Mouse (Mus musculus): ENCODE data around the gene Spty2d1. TPM values are rescaled to one million over a fixed set of nuclear protein-coding genes. Genes with fewer than 3 reads are reported as not detected.
"Not testable (repeated sequence)": the region's sequence is repeated elsewhere in the genome, so short reads cannot be mapped to it uniquely, and the experiment has no call there.

Gene Spty2d1
- polyA plus RNA-seq, 1 experiment from 2014 or later = 7.3 TPM

DNA sequence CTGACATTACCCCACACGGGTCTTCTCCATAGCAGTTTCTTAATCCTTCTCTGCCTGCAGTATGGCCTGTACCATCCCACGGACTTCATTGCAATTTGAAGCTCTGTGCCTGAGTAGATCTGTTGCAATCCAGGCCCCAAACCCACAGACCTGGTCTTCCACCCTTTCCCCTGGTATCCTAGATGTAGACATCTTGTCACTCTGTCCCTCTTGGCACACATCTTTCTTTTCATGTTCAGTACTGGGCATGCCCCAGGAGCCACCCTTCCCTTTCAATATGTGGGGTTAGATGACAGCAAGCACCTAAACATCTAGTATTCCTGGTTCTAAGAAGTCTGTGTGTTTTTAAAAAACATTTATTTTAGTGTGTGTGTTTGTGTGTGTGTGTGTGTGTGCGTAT is 33.5 kb upstream of the Spty2d1 start:
- Histone ChIP-seq H3K27me3 (replicated peaks) (no peaks in the 10 kb centered on the region), H3K27ac (replicated peaks) (no peak overlapping the region), H3K4me2 (no peak overlapping the region), H3K4me1 (0 out of 2 replicates have a peak, but pooled peaks cover 6% of the 10 kb centered on the region), H3K9me3 (replicated peaks) (no peaks in the 10 kb centered on the region), H3K9ac (replicated peaks) (no peak overlapping the region), H3K36me3 (no peaks in the 10 kb centered on the region), H3K4me3 (replicated peaks) (no peak overlapping the region)
- ATAC-seq (ENCODE audit: low FRiP score) = no peak
- WGBS = 95% methylated on average over 3 of the region's 3 CpGs

DNA sequence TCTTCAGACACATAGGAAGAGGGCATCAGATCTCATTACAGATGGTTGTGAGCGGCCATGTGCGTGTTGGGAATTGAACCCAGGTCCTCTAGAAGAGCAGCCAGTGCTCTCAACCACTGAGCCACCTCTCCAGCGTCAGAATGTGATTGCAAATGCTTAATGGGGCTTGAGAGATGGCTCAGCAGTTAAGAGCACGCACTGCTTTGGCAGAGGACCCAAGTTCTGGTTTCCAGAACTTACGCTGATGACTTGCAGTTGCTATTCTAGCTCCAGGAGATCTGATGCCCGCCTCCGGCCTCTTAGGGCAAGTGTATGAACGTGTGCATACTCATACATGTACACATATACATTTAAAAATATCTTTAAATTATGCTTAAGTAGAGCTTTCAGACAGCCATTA is 27.2 kb upstream of the Spty2d1 start:
- Histone ChIP-seq H3K9me3 (replicated peaks) (no peaks in the 10 kb centered on the region), H3K4me1 (no peaks in the 10 kb centered on the region), H3K27ac (replicated peaks) (no peak overlapping the region), H3K9ac (replicated peaks) (no peak overlapping the region), H3K27me3 (replicated peaks) (no peaks in the 10 kb centered on the region), H3K4me2 (no peak overlapping the region), H3K4me3 (replicated peaks) (no peak overlapping the region), H3K36me3 (no peaks in the 10 kb centered on the region)
- WGBS = 77% methylated on average over 8 of the region's 8 CpGs
- no peak for ATAC-seq (ENCODE audit: low FRiP score)

DNA sequence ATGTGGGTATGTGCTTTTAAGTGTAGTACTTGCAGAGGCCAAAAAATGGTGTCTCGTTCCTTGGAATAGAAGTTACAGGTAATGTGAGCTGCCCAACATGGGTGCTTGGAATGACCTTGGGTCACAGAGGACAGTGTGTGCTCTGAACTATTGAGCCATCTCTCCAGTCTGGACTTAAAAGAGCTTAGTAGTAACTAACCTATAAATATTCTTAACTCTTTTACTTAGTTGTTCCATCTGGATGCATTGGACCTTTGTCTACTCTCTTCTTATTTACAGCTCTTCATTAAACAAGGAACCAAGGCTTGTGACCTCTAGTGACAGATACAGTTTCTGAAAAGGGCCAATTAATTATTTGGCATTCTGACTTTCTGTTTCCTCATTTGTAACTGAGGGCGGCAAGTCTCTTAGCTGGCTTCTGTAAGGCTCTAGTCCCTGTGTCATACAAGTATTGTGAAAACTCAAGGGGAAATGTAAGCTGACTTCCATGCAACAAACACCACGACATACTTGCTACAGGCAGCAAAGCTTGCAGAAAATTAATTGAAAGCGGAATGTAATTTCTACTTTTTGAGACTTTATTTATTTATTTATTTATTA is 26.7 kb upstream of the Spty2d1 start:
- no peak overlapping the region for H3K27ac ChIP-seq (replicated peaks)
- no peaks in the 10 kb centered on the region for H3K36me3 ChIP-seq
- H3K4me3 ChIP-seq (replicated peaks) = no peak overlapping the region
- no peak for ATAC-seq (ENCODE audit: low FRiP score)
- no peaks in the 10 kb centered on the region for H3K27me3 ChIP-seq (replicated peaks)
- no peak overlapping the region for H3K9ac ChIP-seq (replicated peaks)
- H3K4me1 ChIP-seq = no peaks in the 10 kb centered on the region
- 93% methylated on average over 4 of the region's 4 CpGs for WGBS
- H3K4me2 ChIP-seq = no peak overlapping the region
- no peaks in the 10 kb centered on the region for H3K9me3 ChIP-seq (replicated peaks)

DNA sequence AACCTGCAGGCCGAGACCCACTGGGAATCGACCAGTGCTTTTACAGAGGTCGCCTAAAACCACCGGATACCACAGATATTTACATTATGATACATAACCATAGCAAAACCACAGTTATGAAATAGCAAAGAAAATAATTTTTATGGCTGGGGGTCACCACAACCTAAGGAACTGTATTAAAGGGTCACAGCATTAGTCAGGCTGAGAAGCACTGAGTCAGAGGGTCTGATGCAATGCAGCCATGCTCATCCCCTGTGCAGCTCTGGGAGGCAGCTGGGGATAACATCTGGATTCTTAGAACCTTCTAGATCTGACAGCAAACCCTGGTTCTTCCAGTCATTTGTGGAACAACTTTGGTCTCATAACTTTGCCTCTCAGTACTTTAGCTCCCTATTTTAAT is 23.2 kb upstream of the Spty2d1 start:
- Histone ChIP-seq H3K4me3 (replicated peaks) (no peak overlapping the region), H3K27me3 (replicated peaks) (no peaks in the 10 kb centered on the region), H3K9me3 (replicated peaks) (no peaks in the 10 kb centered on the region), H3K9ac (replicated peaks) (no peak overlapping the region), H3K4me1 (no peaks in the 10 kb centered on the region), H3K27ac (replicated peaks) (no peak overlapping the region), H3K4me2 (no peak overlapping the region), H3K36me3 (no peaks in the 10 kb centered on the region)
- WGBS = 89% methylated on average over 4 of the region's 4 CpGs
- ATAC-seq (ENCODE audit: low FRiP score) = no peak

DNA sequence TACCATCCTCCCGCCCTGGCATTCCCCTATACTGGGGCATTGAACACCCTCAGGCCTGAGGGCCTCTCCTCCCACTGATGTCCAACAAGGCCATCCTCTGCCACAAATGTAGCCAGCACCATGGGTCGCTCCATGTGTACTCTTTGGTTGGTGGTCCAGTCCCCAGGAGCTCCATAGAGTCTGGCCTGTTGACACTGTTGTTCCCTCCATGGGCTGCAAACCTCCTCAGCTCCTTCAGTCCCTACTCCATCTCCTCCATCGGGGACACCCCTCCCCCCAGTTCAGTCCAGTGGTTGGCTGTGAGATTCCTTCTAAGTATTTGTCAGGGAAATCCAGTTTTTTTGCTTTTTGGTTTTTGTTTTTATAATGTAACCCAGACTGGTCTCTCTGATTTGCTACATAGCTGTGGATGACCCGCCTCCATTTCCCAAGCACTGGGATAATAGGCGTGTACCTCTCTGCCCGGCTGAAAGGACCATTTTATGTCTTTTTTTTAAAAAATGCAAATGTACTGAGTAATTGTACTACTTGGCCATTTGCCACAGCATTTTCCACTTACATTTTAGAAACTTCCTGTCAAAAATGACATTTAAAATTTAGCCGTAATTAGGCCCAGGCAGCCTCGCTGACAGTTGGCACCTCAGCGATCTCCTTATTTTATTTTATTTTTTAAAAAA is 22.4 kb upstream of the Spty2d1 start:
- no peaks in the 10 kb centered on the region for H3K27me3 ChIP-seq (replicated peaks)
- H3K4me3 ChIP-seq (replicated peaks) = no peak overlapping the region
- no peaks in the 10 kb centered on the region for H3K36me3 ChIP-seq
- ATAC-seq (ENCODE audit: low FRiP score) = no peak
- H3K9me3 ChIP-seq (replicated peaks) = no peaks in the 10 kb centered on the region
- H3K4me1 ChIP-seq = no peaks in the 10 kb centered on the region
- WGBS = 79% methylated on average over 9 of the region's 9 CpGs
- H3K27ac ChIP-seq (replicated peaks) = no peak overlapping the region
- no peak overlapping the region for H3K4me2 ChIP-seq
- no peak overlapping the region for H3K9ac ChIP-seq (replicated peaks)

DNA sequence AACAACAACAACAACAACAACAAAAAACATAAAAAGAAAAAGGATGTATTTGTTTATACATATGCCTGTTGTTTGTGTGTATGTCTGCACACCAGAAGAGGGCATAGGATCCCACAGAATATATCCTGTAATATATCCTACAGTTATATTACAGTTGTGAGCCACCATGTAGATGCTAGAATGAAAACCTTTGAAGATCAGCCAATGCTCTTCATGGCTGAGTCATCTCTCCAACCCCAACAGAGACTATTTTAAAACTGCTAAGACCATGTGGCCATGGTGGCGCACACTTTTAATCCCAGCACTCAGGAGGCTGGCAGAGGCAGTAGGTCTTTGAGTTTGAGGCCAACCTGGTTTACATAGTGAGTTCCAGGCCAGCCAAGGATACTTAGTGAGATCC is 19.3 kb upstream of the Spty2d1 start:
- Histone ChIP-seq H3K4me2 (no peak overlapping the region), H3K4me1 (no peaks in the 10 kb centered on the region), H3K27me3 (replicated peaks) (no peaks in the 10 kb centered on the region), H3K9ac (replicated peaks) (no peak overlapping the region), H3K27ac (replicated peaks) (no peak overlapping the region), H3K4me3 (replicated peaks) (no peak overlapping the region), H3K36me3 (no peaks in the 10 kb centered on the region), H3K9me3 (replicated peaks) (no peaks in the 10 kb centered on the region)
- WGBS = 90% methylated on average over 1 of the region's 1 CpGs
- no peak for ATAC-seq (ENCODE audit: low FRiP score)

DNA sequence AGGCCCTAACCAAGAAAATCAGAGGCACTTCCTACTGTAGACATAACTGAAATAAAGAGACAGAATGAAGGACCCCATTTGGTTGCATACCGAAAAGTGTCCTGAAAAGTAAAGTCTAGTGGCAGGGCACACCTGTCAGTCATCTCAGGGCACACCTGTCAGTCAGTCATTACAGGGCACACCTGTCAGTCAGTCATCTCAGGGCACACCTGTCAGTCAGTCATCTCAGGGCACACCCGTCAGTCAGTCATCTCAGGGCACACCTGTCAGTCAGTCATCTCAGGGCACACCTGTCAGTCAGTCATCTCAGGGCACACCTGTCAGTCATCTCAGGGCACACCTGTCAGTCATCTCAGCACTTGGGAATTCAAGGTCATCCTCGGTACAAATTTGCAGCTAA is 18.7 kb upstream of the Spty2d1 start:
- H3K9me3 ChIP-seq (replicated peaks); H3K36me3 ChIP-seq; H3K9ac ChIP-seq (replicated peaks); H3K4me2 ChIP-seq; H3K27ac ChIP-seq (replicated peaks); H3K4me1 ChIP-seq; H3K27me3 ChIP-seq (replicated peaks); ATAC-seq (ENCODE audit: low FRiP score); H3K4me3 ChIP-seq (replicated peaks): not testable (repeated sequence)
- WGBS = 89% methylated on average over 3 of the region's 3 CpGs

DNA sequence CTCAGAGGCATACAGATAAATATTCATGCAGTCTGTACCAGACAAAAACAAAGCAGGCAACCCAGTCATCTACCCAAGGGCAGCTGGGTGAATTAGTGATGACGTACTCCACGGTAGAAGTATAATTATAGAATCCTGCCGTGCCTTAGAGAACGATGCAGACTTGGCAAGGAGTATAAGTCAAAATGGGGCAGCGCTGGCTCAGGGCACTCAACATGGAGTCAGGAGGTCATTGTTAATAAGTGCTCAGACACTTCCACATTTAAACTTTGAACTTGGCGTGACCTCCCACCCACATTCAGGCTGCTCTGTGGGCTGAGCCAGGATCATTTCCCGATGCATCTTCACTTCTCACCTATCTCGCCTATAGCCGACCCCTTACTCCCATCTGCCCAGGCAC is 17.2 kb upstream of the Spty2d1 start:
- Histone ChIP-seq H3K9me3 (replicated peaks) (no peaks in the 10 kb centered on the region), H3K4me1 (no peaks in the 10 kb centered on the region), H3K9ac (replicated peaks) (no peak overlapping the region), H3K36me3 (no peaks in the 10 kb centered on the region), H3K27ac (replicated peaks) (no peak overlapping the region), H3K4me2 (no peak overlapping the region), H3K27me3 (replicated peaks) (no peaks in the 10 kb centered on the region), H3K4me3 (replicated peaks) (no peak overlapping the region)
- no peak for ATAC-seq (ENCODE audit: low FRiP score)
- WGBS = 69% methylated on average over 9 of the region's 9 CpGs

DNA sequence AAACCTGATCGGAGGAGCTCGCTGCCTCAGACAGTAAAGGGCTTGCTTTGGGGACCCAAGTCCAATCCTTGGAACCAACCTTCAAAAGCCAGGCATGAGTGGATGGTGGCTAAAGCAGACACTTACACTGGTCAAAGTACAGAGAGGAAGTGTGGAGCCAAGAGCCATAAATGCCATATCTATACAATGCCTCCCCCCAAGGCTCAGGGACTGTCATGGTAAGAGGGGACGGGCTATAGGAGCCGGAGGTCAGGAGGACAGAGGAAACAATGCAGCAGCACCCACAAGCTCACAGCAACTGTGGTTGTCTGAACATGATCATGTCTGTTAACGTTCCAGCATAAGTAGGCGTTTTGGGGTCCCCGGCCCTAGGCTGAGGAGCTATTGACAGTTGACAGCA is 16.2 kb upstream of the Spty2d1 start:
- no peaks in the 10 kb centered on the region for H3K36me3 ChIP-seq
- H3K9ac ChIP-seq (replicated peaks) = no peak overlapping the region
- no peak overlapping the region for H3K4me3 ChIP-seq (replicated peaks)
- H3K9me3 ChIP-seq (replicated peaks) = no peaks in the 10 kb centered on the region
- no peak for ATAC-seq (ENCODE audit: low FRiP score)
- no peak overlapping the region for H3K4me2 ChIP-seq
- H3K4me1 ChIP-seq = no peaks in the 10 kb centered on the region
- WGBS = 89% methylated on average over 7 of the region's 7 CpGs
- H3K27me3 ChIP-seq (replicated peaks) = no peaks in the 10 kb centered on the region
- no peak overlapping the region for H3K27ac ChIP-seq (replicated peaks)

DNA sequence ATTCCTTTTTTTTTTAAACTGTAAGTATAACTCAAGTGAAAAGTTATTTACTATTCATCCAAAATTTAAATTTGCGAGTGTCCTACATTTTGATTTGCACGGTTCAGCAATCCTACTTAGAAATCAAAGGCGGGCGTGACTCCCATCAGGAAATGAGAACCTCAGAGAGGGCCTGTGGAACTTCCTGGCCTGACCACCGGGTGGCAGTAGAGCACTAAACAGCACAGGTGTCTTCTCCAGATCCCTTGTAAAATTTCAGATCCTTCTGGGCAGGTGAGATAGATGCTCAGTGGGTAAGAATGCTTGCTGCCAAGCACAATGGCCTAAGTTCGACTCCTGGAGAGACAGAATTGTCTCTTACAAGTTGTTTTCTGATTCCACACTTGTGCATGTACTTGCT is 15.3 kb upstream of the Spty2d1 start:
- Histone ChIP-seq H3K4me1 (no peaks in the 10 kb centered on the region), H3K4me3 (replicated peaks) (no peak overlapping the region), H3K4me2 (no peak overlapping the region), H3K9me3 (replicated peaks) (no peaks in the 10 kb centered on the region), H3K27me3 (replicated peaks) (no peaks in the 10 kb centered on the region), H3K9ac (replicated peaks) (no peak overlapping the region), H3K36me3 (no peaks in the 10 kb centered on the region), H3K27ac (replicated peaks) (no peak overlapping the region)
- ATAC-seq (ENCODE audit: low FRiP score) = peak; percentile 55; the same call in 1 of the 2 replicates
- WGBS = 22% methylated on average over 6 of the region's 6 CpGs

DNA sequence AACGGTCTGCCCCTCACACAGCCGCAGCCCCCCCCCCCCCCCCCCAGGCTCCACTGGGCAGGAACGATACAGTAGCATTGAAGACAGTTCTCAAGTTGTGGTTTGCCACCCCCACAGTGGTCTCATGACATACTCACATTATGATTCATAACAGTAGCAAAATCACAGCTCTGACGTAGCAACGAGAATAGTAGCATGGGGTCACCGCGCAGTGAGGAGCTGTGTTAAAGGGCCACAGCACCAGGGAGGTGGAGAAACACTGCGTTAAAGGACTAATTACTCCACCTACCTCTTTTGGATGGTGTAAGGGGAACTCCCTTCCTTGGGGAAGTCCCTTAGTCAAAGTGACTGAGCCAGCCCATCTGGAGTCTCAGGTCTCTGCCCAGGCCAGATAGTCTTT is 14.3 kb upstream of the Spty2d1 start:
- Histone ChIP-seq H3K4me2 (no peak overlapping the region), H3K27me3 (replicated peaks) (no peaks in the 10 kb centered on the region), H3K4me3 (replicated peaks) (no peak overlapping the region), H3K9ac (replicated peaks) (no peak overlapping the region), H3K9me3 (replicated peaks) (no peaks in the 10 kb centered on the region), H3K4me1 (no peaks in the 10 kb centered on the region), H3K36me3 (no peaks in the 10 kb centered on the region), H3K27ac (replicated peaks) (no peak overlapping the region)
- no peak for ATAC-seq (ENCODE audit: low FRiP score)
- WGBS = 66% methylated on average over 8 of the region's 8 CpGs

DNA sequence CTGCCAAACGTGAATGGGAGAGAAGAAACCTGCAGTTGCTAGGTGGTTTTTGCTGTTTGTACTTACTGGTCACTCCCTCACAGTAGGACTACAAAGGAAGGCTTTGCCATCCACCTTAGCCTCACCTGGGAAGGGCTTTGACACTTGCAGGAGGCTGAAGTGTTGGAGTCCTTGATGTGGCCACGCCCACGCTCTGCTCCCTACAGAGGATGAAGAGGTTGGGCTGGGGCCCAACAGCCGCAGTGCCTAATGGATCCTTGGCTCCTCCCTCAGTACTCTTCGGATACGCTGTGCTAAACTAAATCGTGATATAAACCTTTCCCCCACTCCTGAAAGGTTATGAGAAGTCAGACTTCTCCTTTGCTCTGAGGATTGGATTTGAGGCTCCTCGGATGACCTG is 12.7 kb upstream of the Spty2d1 start:
- Histone ChIP-seq H3K9me3 (replicated peaks) (no peaks in the 10 kb centered on the region), H3K36me3 (no peaks in the 10 kb centered on the region), H3K4me2 (no peak overlapping the region), H3K9ac (replicated peaks) (no peak overlapping the region), H3K4me1 (no peaks in the 10 kb centered on the region), H3K27me3 (replicated peaks) (no peaks in the 10 kb centered on the region), H3K4me3 (replicated peaks) (no peak overlapping the region), H3K27ac (replicated peaks) (no peak overlapping the region)
- no peak for ATAC-seq (ENCODE audit: low FRiP score)
- WGBS = 17% methylated on average over 8 of the region's 8 CpGs
